Mouse (Mus musculus) heart, embryonic 16.5 days (tissue): ENCODE results near the gene Ccr6. TPM values are rescaled to one million over a fixed set of nuclear protein-coding genes. Genes with fewer than 3 reads are reported as not detected.

Experiments used
- ATAC-seq: fragments of 200-750 bp; cut with Nextera tagmentation; replicated peaks from 2 replicates; pipeline ENCODE4 v1.8.0; 2017; ENCODE audit warnings: moderate number of reproducible peaks; ENCODE audit not compliant: insufficient read depth, low FRiP score; ENCODE audit errors: extremely low read depth
- H3K27ac ChIP-seq: fragments of 300-500 bp; sonication (generic); 2 replicates; pipeline ENCODE4 v1.5.1; 2014; ENCODE audit warnings: mild to moderate bottlenecking, low read length, control low read depth, moderate library complexity
- H3K27me3 ChIP-seq: fragments of 300-500 bp; sonication (generic); 2 replicates; pipeline ENCODE4 v1.6.1; 2014; ENCODE audit warnings: low read length, mixed read lengths; ENCODE audit not compliant: control insufficient read depth, insufficient read depth
- H3K36me3 ChIP-seq: fragments of 300-500 bp; sonication (generic); 2 replicates; pipeline ENCODE4 v1.6.1; 2014; ENCODE audit not compliant: control insufficient read depth, insufficient read depth
- H3K4me1 ChIP-seq: fragments of 300-500 bp; sonication (generic); 2 replicates; pipeline ENCODE4 v1.6.1; 2014; ENCODE audit warnings: low read length, mixed read lengths; ENCODE audit not compliant: control insufficient read depth, insufficient read depth
- H3K4me2 ChIP-seq: fragments of 300-500 bp; sonication (generic); 2 replicates; pipeline ENCODE4 v1.6.1; 2014; ENCODE audit warnings: low read depth, mild to moderate bottlenecking, control low read depth, low read length
- H3K4me3 ChIP-seq: fragments of 300-500 bp; sonication (generic); 2 replicates; pipeline ENCODE4 v1.5.1; 2014; ENCODE audit warnings: mild to moderate bottlenecking, control low read depth, low read length
- H3K9ac ChIP-seq: fragments of 300-500 bp; sonication (generic); 2 replicates; pipeline ENCODE4 v1.6.1; 2014; ENCODE audit warnings: low read length, control low read depth
- H3K9me3 ChIP-seq: fragments of 300-500 bp; sonication (generic); replicated peaks from 2 replicates; pipeline ENCODE4 v1.6.1; 2016; ENCODE audit warnings: low read length; ENCODE audit not compliant: control insufficient read depth
- WGBS: fragments of 180-500 bp; shearing (Covaris S2); extraction: QIAGEN DNeasy Blood & Tissue Kit; methylation state at CpG from one replicate; pipeline ENCODE4 v1.1.7; 2014; 5-methylcytosine and 5-hydroxymethylcytosine counted together
- polyA plus RNA-seq: library from polyadenylated mRNA; unstranded; fragments of >200 nt; fragmentation: Nextera tagmentation; extraction: Ambion mirVana; gene quantifications from 2 replicates; pipeline ENCODE4 v1.2.1, GENCODE M21; 2015

The Ccr6 gene
- polyA plus RNA-seq, 1 experiment from 2014 or later = 0.64 TPM

DNA sequence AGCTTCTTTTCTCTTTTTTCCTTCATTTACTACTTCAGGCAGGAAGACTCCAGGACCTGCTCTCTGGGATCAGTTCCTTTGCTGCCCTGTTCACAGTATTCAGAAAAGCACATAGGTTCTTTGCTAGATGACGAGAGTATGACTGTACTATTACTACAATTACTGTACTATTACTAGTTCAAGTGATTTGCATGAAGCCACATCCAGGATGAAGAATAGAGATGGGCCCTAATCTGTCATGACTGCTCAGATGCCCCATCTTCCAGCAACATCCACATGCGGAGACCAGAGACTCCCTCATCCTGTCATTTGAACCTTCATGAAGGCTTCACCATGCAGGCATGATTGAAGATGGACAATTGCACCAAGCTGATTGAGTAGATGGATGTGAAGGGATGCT lies 26.1 kb upstream of the Ccr6 start:
- ATAC-seq = no peak
- Histone ChIP-seq H3K27me3 (no peaks in the 10 kb centered on the region; the same call in 1 of the 2 replicates), H3K9me3 (no peaks in the 10 kb centered on the region), H3K4me2 (no peak overlapping the region), H3K4me3 (no peak overlapping the region), H3K4me1 (no peaks in the 10 kb centered on the region), H3K27ac (no peak overlapping the region), H3K36me3 (no peaks in the 10 kb centered on the region), H3K9ac (no peak overlapping the region)
- WGBS = 86% methylated on average over 2 of the region's 2 CpGs

DNA sequence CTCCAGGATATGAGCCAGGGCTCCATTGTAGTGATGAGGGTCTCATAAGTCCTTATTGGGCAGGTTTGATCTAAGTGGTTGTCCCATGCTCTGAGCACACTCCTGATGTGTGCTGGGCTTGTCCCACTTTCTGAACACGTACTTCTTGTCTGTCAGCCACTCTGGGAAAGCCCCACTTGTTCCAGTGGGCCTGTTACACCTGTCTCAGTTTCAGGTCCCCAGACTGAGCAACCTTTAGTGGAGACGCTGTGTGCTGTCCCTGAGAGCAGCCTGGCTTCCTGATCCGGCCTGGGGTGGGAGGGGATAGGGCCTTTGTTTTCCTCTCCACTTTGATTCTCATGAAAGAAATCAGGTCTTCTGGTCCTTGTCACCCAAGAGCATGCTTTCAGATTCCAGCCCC lies 25.7 kb upstream of the Ccr6 start:
- Histone ChIP-seq H3K9me3 (no peaks in the 10 kb centered on the region), H3K27ac (no peak overlapping the region), H3K4me3 (no peak overlapping the region), H3K27me3 (no peaks in the 10 kb centered on the region; the same call in 1 of the 2 replicates), H3K4me2 (no peak overlapping the region), H3K9ac (no peak overlapping the region), H3K4me1 (no peaks in the 10 kb centered on the region), H3K36me3 (no peaks in the 10 kb centered on the region)
- WGBS = 49% methylated on average over 3 of the region's 3 CpGs
- ATAC-seq = no peak

GRCm38 (mm10) chr17:8210675-8211074 lies 25.2 kb upstream of the Ccr6 start:
- Histone ChIP-seq H3K9ac (no peak overlapping the region), H3K4me2 (no peak overlapping the region), H3K27ac (no peak overlapping the region), H3K4me3 (no peak overlapping the region), H3K36me3 (no peaks in the 10 kb centered on the region), H3K4me1 (no peaks in the 10 kb centered on the region), H3K27me3 (no peaks in the 10 kb centered on the region; the same call in 1 of the 2 replicates), H3K9me3 (no peaks in the 10 kb centered on the region)
- ATAC-seq = no peak
- 64% methylated on average over 10 of the region's 10 CpGs for WGBS

DNA sequence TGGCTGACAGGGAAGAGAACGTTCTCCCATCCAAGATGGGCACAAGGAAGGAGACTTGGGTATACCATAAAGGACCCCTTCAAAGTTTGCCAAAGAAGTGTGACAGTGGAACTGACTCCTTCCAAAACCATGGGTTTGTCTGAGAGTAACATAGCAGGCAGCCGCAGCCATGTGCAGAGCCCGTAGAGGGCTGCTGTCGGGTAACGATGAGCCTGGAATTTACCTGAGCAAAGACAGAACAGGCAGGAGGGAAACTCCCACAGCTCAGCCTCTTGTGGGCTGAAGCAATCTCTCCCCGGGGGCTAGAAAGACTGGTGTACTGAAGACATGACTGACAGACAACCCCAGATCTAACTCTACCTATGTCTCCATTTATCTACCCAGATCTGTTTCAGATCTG lies 24.4 kb upstream of the Ccr6 start:
- ATAC-seq = no peak
- H3K4me1 ChIP-seq = no peaks in the 10 kb centered on the region
- no peaks in the 10 kb centered on the region for H3K9me3 ChIP-seq
- 74% methylated on average over 6 of the region's 6 CpGs for WGBS
- no peaks in the 10 kb centered on the region for H3K36me3 ChIP-seq
- H3K4me3 ChIP-seq = no peak overlapping the region
- no peaks in the 10 kb centered on the region; the same call in 1 of the 2 replicates for H3K27me3 ChIP-seq
- no peak overlapping the region for H3K27ac ChIP-seq
- H3K9ac ChIP-seq = no peak overlapping the region
- no peak overlapping the region for H3K4me2 ChIP-seq

DNA sequence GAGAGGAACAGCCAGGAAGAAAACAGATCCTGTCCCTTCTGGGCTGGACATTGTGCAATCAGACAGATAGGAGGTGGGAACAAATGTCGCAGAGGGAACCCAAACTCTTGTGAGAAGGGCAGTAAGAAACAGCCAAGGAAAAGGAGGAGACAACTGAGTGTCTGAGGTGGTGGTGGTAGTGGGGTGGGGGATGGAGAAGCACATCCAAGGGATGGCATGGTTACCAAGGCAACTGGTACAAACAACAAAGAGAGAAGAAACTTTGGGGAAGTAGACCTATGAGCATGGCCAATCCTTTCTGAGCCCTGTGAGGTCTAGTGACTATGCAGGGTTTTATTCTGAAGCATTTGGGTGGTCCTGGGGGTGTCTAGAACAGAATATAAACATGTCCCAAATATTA lies 21.5 kb upstream of the Ccr6 start:
- 61% methylated on average over 1 of the region's 1 CpGs for WGBS
- H3K27ac ChIP-seq = no peak overlapping the region
- H3K4me2 ChIP-seq = no peak overlapping the region
- H3K9me3 ChIP-seq = no peaks in the 10 kb centered on the region
- H3K4me1 ChIP-seq = no peaks in the 10 kb centered on the region
- no peak overlapping the region for H3K4me3 ChIP-seq
- ATAC-seq = no peak
- no peaks in the 10 kb centered on the region for H3K36me3 ChIP-seq
- H3K27me3 ChIP-seq = no peaks in the 10 kb centered on the region; the same call in 1 of the 2 replicates
- no peak overlapping the region for H3K9ac ChIP-seq

- Histone ChIP-seq H3K27me3 (no peaks in the 10 kb centered on the region; the same call in 1 of the 2 replicates), H3K4me1 (no peaks in the 10 kb centered on the region), H3K36me3 (no peaks in the 10 kb centered on the region), H3K4me3 (no peak overlapping the region), H3K4me2 (no peak overlapping the region), H3K27ac (no peak overlapping the region), H3K9me3 (no peaks in the 10 kb centered on the region), H3K9ac (no peak overlapping the region)
- WGBS = 86% methylated on average over 12 of the region's 12 CpGs
- ATAC-seq = no peak
These were observed 20.7 kb upstream of the Ccr6 start for GRCm38 (mm10) chr17:8215016-8215745.

DNA sequence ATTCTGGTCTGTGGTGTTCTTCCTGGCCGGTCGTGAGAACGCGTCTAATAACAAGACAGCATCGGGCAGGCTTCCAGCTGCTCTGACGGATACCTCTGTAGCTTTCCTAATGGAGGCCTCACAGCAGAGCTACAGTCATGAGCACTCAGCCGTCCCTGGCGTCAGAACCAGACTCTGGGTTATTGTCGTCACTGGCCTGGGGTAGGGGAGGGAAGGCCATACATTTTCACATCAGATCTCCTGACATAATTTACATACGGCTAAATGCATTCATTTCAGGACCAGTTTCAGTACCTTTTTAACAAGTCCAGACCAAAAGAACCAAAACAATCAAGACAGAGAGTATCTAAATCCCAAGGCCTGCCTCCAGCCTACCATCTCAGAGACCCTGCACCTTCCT lies 12.6 kb upstream of the Ccr6 start:
- H3K27me3 ChIP-seq = no peaks in the 10 kb centered on the region
- WGBS = 78% methylated on average over 10 of the region's 10 CpGs
- H3K9ac ChIP-seq = no peak overlapping the region
- no peak overlapping the region for H3K4me2 ChIP-seq
- no peaks in the 10 kb centered on the region for H3K4me1 ChIP-seq
- no peak for ATAC-seq
- H3K4me3 ChIP-seq = no peak overlapping the region
- H3K27ac ChIP-seq = no peak overlapping the region
- no peaks in the 10 kb centered on the region for H3K36me3 ChIP-seq
- H3K9me3 ChIP-seq = no peaks in the 10 kb centered on the region

DNA sequence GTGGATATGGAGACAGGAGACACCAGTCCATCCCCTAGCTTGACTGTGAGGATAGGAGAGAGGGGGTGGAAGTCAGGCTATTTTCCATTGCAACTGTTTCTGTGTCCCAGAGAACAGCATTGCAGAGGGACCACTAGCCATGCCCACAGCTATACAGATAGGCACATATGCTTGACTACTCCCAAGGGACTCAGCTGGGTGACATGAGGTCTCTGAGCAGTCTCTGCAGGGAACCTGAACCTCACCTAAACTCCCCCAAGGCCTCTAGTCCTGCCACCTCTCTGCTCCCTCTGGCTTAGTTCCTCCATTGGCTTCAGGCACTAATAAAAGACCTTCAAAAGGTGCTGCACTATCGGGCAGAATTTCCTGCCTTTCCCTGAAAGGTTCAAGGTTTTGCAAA lies 11.8 kb upstream of the Ccr6 start:
- H3K27ac ChIP-seq = no peak overlapping the region
- 70% methylated on average over 1 of the region's 1 CpGs for WGBS
- no peaks in the 10 kb centered on the region for H3K27me3 ChIP-seq
- no peaks in the 10 kb centered on the region for H3K4me1 ChIP-seq
- H3K9ac ChIP-seq = no peak overlapping the region
- H3K4me2 ChIP-seq = no peak overlapping the region
- ATAC-seq = no peak
- no peaks in the 10 kb centered on the region for H3K9me3 ChIP-seq
- no peak overlapping the region for H3K4me3 ChIP-seq
- no peaks in the 10 kb centered on the region for H3K36me3 ChIP-seq

DNA sequence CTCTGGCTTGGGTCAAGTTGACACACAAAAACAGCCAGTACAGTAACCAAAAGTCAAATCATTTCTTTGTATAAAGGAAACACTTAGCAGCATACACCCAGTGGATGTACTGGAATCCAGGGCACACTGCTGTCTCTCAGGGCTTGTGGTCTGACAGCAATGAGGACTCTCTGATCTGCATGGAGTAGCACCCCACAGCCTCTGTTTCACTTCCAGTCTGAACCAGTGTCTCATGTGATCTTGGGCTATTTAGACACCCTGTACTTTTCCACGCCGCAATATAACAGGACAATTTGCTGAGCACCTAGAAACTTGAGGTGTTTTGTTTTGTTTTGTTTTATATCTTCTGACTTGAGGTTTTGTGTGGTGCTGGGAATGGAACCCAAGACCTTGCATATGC lies 10.7 kb upstream of the Ccr6 start:
- WGBS = 92% methylated on average over 2 of the region's 2 CpGs
- ATAC-seq = no peak

More for the DNA sequence above, 10.7 kb upstream of the Ccr6 start:
- Histone ChIP-seq H3K4me1 (no peaks in the 10 kb centered on the region), H3K9me3 (no peaks in the 10 kb centered on the region), H3K9ac (no peak overlapping the region), H3K36me3 (no peaks in the 10 kb centered on the region), H3K27ac (no peak overlapping the region), H3K4me3 (no peak overlapping the region), H3K27me3 (no peaks in the 10 kb centered on the region), H3K4me2 (no peak overlapping the region)
